Mouse (Mus musculus): ENCODE measurements around the gene Spryd4.
"Not testable (repeated sequence)": the region's sequence is repeated elsewhere in the genome, so short reads cannot be mapped to it uniquely, and the experiment has no call there.

Gene Spryd4

DNA sequence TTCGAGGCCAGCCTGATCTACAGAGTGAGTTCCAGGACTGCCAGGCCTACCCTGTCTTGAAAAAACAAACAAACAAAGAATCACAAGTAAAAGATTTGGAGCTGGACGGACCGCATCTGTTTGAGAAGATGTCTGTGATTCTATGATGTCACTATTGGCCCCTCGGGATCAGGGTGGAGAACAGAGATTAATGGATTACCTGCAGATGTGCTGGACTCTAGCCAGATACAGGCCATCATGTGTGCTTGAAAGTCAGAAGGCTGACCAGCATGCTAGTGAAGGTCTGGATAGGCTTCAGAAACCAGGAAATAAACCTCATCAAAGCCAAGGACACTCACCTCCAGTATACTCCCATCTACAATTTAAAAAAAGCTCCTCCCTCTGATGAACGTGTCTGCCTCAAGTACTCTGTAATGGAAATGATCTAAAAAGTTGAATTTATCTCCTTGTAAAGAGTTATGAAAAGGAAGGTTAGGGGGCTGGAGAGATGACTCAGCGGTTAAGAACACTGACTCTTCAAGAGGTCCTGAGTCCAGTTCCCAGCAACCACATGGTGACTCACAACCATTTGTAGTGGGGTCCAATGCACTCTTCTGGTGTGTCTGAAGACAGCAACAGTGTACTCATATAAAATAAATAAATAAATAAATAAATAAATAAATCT, 26.2 kb downstream of the Spryd4 start:
- DNase-seq, result peak; percentile 24

DNA sequence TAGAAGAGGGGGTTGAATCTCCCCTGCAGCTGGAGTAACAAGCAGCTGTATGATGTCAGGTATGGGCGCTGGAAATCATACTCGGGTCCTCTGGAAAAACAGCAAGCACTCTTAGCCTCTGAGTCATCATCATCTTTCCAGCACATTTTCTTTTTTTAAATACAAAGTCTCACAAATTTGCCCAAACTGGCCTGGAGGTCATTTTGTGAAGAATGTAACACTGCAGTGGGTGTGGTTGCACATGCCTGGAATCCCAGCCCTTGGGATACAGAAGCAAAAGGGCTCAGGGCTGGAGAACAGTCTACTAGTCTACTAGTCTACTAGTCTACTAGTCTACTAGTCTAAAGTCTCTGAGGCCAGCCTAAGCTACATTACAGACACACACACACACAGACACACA, 27.3 kb downstream of the Spryd4 start:
- DNase-seq, result no peak

DNA sequence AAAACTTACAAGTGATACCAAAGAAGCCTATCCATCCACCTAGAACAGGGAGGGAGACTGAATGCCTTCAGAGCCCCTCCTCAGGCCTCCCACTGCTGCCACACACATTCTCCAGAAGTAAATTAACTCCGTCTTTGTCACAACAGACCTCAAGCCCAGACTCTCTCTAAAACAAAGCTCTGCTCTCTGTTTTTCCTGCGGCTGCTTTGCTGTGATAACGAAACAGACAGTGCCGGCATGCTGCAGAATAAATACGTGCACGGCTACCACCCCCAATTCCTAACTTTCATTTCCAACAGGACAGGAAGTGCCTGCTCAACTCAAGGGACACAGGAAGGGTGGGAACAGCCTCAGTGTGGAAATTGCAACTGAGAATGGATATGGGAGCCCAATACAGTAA, 31.6 kb downstream of the Spryd4 start, which contains the start of gene Rbms2:
Gene Rbms2, minus strand, starts transcription at position 309 of the 400 bp plus-strand sequence.
- peak; percentile 65 for DNase-seq

DNA sequence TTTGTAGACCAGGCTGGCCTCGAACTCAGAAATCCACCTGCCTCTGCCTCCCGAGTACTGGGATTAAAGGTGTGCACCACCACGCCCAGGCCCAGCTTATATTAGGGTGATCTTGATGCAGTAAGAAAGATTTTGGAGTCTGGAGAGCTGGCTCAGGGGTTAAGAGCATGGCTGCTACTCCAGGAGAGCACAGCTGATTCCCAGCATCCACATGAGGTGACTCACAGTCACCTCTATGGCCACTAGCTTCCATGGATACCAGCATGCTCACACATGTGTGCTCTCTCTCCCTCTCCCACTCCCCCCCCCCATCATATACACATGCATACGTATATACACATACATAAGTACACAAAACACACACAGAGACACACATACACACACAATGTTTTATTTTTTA, 34.3 kb downstream of the Spryd4 start:
- DNase-seq, result no peak

DNA sequence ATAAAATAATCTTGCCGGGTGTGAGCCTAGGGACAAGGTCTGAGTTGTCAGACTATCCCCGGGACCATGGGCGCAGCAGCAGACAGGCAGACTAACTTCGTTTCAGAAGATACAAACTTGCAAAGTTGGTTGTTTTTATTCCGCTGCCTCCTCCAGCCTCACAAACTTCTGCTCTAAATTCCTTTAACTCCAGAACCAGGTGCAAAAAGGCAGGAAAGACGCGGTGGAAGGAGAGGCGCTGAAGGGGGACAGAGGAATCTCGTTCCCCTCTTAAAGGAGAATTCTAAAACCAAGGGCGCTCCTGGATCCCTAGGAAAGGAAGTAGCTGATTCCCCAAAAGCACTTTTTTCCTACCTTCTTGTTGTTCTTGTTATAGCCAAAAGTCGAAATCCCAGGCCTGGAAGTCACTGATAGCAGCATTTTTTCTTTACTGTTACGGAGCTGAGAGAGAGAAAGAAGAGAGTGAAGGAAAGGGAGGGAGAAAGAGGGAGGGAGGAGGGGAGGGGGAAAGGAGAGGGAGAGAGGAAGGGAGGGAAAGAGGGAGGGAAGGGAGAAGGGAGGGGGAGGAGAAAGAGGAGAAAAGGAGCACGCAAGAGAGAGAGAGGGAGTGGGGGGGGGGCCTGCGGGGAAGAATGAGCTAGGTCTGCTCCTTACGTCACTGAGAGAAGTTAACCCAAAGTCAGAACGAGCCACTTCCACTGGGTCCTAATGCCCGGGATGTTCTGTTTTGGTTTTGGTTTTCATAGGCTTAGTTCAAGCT, 35.4 kb downstream of the Spryd4 start:
- DNase-seq, result peak; percentile 82

DNA sequence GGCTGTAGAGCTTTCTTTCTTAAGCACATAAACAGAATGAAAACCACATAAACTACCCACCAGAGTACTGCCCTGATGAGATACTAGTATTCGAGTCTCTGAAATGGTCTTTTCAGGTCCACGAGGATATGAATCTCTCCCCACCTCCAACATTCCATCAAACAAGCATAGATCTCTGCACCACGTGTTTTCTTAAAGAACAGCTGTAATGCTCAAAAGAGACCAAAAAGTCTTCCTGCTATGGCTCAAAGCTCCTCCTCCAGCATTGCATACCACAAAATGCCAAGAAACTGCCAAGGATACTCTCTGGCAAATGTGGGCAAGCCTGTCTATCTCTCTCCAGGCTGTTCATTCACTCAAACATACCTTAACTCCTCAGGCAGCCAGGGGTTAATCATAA, 36.3 kb downstream of the Spryd4 start:
- no peak for DNase-seq

DNA sequence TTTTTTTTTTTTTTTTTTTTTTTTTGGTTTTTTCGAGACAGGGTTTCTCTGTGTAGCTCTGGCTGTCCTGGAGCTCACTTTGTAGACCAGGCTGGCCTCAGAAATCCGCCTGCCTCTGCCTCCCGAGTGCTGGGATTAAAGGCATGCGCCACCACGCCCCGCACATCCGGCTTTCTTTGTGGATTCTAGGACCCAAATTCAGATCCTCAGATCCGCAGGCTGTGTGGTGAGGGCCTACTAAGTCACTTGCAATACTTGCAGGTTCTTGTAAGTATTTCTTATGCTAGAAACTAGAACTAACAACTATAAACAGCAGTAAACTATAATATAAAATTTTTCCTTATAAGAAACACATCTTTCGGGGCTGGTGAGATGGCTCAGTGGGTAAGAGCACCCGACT, 40.3 kb downstream of the Spryd4 start:
- DNase-seq, result not testable (repeated sequence)

DNA sequence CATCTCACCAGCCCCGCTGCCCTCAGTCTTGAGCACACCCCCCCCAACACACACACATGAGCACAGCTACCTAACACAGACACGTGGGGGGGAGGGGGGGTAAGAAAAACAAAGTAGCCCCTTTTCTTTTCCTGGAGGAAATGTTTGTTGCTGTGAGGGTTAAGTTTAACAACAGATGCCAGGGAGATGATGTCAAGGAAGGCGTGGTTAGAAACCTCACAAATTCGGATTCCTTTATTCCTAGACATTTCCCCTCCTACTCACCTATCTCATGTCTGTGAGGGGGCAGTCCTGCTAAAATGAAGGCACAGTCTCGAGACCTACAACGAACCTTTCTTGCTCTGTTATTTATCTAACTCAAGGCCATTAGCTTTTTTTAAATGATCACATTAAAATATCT, 44.5 kb downstream of the Spryd4 start:
- DNase-seq, result no peak

DNA sequence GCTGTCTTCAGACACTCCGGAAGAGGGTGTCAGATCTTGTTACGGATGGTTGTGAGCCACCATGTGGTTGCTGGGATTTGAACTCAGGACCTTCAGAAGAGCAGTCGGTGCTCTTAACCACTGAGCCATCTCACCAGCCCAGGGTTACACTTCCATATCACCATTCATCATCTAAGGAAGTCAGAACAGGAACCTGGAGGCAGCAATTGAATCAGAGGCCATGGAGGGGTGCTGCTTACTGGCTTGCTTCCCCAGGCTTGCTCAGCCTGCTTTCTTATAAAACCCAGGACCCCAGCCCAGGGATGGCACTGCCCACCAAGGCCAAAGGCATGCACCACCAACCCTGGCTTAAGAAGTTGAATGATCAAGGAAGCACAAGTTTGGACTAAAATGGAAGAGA, 45.9 kb downstream of the Spryd4 start:
- DNase-seq, result not testable (repeated sequence)
